Mouse (Mus musculus): ENCODE measurements around the gene Ccser1. TPM values are rescaled to one million over a fixed set of nuclear protein-coding genes. Genes with fewer than 3 reads are reported as not detected.

Ccser1 gene
- total and polyA plus RNA-seq, 2 experiments from 2014 or later: 14.9 to 48.7 TPM

DNA sequence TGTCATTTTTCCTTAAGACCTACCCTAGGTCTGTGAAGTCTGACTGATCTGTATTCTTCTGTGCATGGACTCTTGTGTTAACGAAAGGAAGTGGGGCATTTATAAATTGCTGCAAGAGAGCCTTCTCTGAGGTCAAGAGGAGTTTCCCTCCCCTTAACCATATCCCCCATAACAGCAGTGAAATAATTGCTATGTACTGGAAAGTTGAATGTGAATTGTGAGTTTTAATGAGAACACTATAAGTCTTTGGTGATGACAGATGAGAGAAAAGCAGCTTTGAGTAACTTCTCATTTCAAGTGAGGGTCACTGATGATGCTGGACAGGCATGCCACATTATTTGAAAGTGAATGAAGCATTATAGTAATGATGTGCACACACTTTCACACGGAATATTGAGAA lies 585.7 kb downstream of the Ccser1 start:
- WGBS: 87% methylated on average over 2 of the region's 2 CpGs
- DNase-seq (ENCODE audit: low spot score): no peak
- Histone ChIP-seq H3K36me3 (ENCODE audit: insufficient read depth, low read length) (no peaks in the 10 kb centered on the region), H3K4me3 (ENCODE audit: low read length) (no peak overlapping the region), H3K9ac (replicated peaks; ENCODE audit: low read length) (no peak overlapping the region), H3K27ac (no peak overlapping the region), H3K27me3 (ENCODE audit: insufficient read depth, low read length) (no peaks in the 10 kb centered on the region), H3K4me1 (ENCODE audit: insufficient read depth, low read length) (no peaks in the 10 kb centered on the region), H3K4me2 (ENCODE audit: low read depth, low read length) (no peak overlapping the region), H3K9me3 (ENCODE audit: low read length) (no peaks in the 10 kb centered on the region)
- TF ChIP-seq CTCF (IDR thresholded peaks at IDR 0.05; ENCODE audit: low read depth): no peak
- ATAC-seq: no peak

DNA sequence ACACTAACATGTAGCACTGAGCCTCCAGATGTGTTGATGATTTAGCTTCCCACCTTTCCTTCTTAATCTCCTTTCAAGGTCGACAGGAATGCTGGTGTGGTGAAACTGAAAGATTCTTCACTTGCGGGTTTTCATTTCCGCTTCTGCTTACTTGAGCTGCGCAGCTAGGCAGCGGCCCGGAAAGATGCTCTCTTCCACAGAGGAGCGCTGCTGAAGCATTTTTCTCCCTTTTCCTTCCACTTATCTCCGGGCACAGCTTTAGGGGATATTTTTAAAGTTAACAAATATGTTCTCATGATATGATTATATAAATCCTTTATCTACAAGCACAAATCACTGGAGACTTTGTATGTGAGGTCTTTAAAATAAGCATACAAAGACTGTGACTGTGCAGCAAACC lies 587.0 kb downstream of the Ccser1 start:
- WGBS: 80% methylated on average over 8 of the region's 8 CpGs
- Histone ChIP-seq H3K36me3 (ENCODE audit: insufficient read depth, low read length) (no peaks in the 10 kb centered on the region), H3K4me3 (ENCODE audit: low read length) (no peak overlapping the region), H3K27me3 (ENCODE audit: insufficient read depth, low read length) (no peaks in the 10 kb centered on the region), H3K4me2 (ENCODE audit: low read depth, low read length) (no peak overlapping the region), H3K9ac (replicated peaks; ENCODE audit: low read length) (no peak overlapping the region), H3K27ac (no peak overlapping the region), H3K9me3 (ENCODE audit: low read length) (no peaks in the 10 kb centered on the region), H3K4me1 (ENCODE audit: insufficient read depth, low read length) (no peaks in the 10 kb centered on the region)
- DNase-seq (ENCODE audit: low spot score) (no peak), ATAC-seq (no peak)
- no peak for TF ChIP-seq CTCF (IDR thresholded peaks at IDR 0.05; ENCODE audit: low read depth)

DNA sequence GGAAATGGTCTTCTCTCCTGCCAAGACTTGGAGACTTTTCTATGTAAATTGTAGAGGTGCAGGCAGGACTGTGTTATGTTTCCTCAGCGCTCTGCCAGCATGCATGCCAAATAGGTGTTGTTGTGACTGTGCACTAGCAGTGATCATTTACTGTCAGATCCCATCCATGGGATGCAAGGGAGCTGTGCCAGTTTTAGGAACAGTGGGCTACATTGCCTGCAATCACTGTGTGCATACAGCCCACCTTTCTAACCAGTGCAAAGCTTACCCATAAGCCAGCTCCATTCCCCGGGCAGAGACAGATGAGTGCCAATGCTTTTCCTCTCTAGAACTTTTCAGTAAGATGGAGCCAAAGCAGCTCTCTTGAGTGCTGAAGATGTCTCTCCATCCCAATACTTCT lies 606.6 kb downstream of the Ccser1 start:
- Histone ChIP-seq H3K4me3 (ENCODE audit: low read length) (no peak overlapping the region), H3K4me2 (ENCODE audit: low read depth, low read length) (no peak overlapping the region), H3K36me3 (ENCODE audit: insufficient read depth, low read length) (no peaks in the 10 kb centered on the region), H3K9ac (replicated peaks; ENCODE audit: low read length) (no peak overlapping the region), H3K27me3 (ENCODE audit: insufficient read depth, low read length) (no peaks in the 10 kb centered on the region), H3K4me1 (ENCODE audit: insufficient read depth, low read length) (no peaks in the 10 kb centered on the region), H3K27ac (no peak overlapping the region), H3K9me3 (ENCODE audit: low read length) (no peaks in the 10 kb centered on the region)
- 68% methylated on average over 2 of the region's 2 CpGs for WGBS
- TF ChIP-seq CTCF (IDR thresholded peaks at IDR 0.05; ENCODE audit: low read depth): no peak
- ATAC-seq: no peak
- no peak for DNase-seq (ENCODE audit: low spot score)

DNA sequence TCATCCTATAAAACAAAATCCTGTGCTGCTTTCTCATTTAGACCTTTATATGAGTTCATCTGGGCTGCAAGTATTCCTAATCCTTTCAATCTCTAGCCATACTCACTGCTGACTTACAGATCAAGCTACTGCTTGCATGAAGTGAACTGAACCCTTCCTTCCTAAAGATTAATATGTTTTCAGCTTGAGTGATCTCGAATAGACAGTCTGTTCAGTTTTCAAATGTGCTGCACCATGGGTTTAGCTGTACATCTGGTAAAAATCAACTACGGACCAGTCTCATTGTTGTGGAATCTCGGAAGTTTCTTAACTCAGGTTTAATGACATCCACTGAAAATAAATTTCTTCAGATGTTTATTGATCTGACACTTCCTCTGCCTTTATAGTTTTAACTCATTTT lies 620.8 kb downstream of the Ccser1 start:
- H3K9ac ChIP-seq (replicated peaks; ENCODE audit: low read length): no peak overlapping the region
- no peak overlapping the region for H3K4me2 ChIP-seq (ENCODE audit: low read depth, low read length)
- no peak for DNase-seq (ENCODE audit: low spot score)
- H3K27me3 ChIP-seq (ENCODE audit: insufficient read depth, low read length): no peaks in the 10 kb centered on the region
- no peaks in the 10 kb centered on the region for H3K36me3 ChIP-seq (ENCODE audit: insufficient read depth, low read length)
- 37% methylated on average over 3 of the region's 3 CpGs for WGBS
- no peak overlapping the region for H3K27ac ChIP-seq
- no peaks in the 10 kb centered on the region for H3K4me1 ChIP-seq (ENCODE audit: insufficient read depth, low read length)
- no peak for ATAC-seq
- TF ChIP-seq CTCF (IDR thresholded peaks at IDR 0.05; ENCODE audit: low read depth): no peak
- H3K4me3 ChIP-seq (ENCODE audit: low read length): no peak overlapping the region
- no peaks in the 10 kb centered on the region for H3K9me3 ChIP-seq (ENCODE audit: low read length)

DNA sequence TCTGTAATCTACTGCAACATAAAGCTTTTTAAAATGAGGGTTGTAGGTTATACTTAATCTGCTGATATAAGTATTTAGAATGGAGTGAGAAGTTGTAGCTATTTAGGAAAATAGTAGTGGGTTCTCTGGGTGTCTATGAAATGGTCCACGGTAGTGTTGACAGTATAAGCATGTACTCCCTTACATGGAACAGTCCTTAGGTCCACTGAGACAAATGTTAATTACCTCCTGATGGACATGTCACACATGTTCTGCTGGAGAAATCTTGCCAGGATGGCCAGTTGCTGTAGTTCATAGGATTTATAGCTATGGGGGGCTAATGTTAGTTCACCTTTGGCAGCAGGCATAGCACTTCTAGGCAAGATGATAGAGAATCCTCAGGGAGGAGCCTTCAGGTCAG lies 625.4 kb downstream of the Ccser1 start:
- H3K4me2 ChIP-seq (ENCODE audit: low read depth, low read length): no peak overlapping the region
- ATAC-seq: no peak
- no peaks in the 10 kb centered on the region for H3K9me3 ChIP-seq (ENCODE audit: low read length)
- no peaks in the 10 kb centered on the region for H3K4me1 ChIP-seq (ENCODE audit: insufficient read depth, low read length)
- WGBS: 91% methylated on average over 1 of the region's 1 CpGs
- no peaks in the 10 kb centered on the region for H3K27me3 ChIP-seq (ENCODE audit: insufficient read depth, low read length)
- no peaks in the 10 kb centered on the region for H3K36me3 ChIP-seq (ENCODE audit: insufficient read depth, low read length)
- no peak overlapping the region for H3K4me3 ChIP-seq (ENCODE audit: low read length)
- DNase-seq (ENCODE audit: low spot score): no peak
- H3K9ac ChIP-seq (replicated peaks; ENCODE audit: low read length): no peak overlapping the region
- H3K27ac ChIP-seq: no peak overlapping the region
- no peak for TF ChIP-seq CTCF (IDR thresholded peaks at IDR 0.05; ENCODE audit: low read depth)

DNA sequence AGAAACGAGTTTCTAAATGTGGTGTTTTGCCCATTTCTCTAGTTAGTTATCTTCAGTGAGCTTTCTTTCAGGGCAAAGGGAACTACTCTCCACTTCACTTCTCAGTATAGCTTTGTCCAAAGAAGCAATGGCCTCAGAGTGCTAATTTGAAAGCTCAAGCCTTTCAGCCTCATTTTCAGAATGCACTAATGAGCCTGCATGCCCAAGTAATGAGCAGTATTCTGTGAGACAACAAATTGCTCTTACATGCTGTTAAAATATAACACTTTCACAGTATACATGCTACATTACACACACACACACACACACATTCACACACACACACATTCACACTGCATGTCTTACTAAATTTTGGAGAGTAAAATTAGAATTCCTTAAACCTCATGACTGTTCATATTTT lies 637.6 kb downstream of the Ccser1 start:
- no peak for TF ChIP-seq CTCF (IDR thresholded peaks at IDR 0.05; ENCODE audit: low read depth)
- Histone ChIP-seq H3K4me3 (ENCODE audit: low read length) (no peak overlapping the region), H3K9me3 (ENCODE audit: low read length) (no peaks in the 10 kb centered on the region), H3K9ac (replicated peaks; ENCODE audit: low read length) (no peak overlapping the region), H3K27ac (no peak overlapping the region), H3K36me3 (ENCODE audit: insufficient read depth, low read length) (no peaks in the 10 kb centered on the region), H3K27me3 (ENCODE audit: insufficient read depth, low read length) (no peaks in the 10 kb centered on the region), H3K4me2 (ENCODE audit: low read depth, low read length) (no peak overlapping the region), H3K4me1 (ENCODE audit: insufficient read depth, low read length) (no peaks in the 10 kb centered on the region)
- WGBS: 65% methylated on average over 1 of the region's 1 CpGs
- DNase-seq (ENCODE audit: low spot score) (no peak), ATAC-seq (no peak)

DNA sequence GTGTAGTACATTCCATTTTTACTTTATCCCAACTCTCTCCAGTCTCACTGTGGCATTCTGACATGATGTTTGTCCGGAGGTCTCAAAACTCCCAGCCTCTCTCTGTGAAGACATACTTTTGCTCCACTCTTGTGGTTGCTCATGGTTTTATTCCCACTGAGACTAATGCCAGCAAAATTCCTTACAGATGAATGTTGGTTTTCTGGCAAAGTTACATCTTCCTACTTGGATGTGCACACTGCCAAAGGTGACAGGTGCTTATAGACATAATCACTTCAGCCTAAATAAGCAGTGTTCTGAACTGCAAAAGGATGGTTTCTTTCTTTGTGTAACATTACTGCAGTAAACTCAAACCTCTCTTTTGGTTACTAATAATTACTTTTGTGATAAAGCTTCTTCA lies 696.2 kb downstream of the Ccser1 start:
- Histone ChIP-seq H3K9ac (replicated peaks; ENCODE audit: low read length) (no peak overlapping the region), H3K27me3 (ENCODE audit: insufficient read depth, low read length) (no peaks in the 10 kb centered on the region), H3K36me3 (ENCODE audit: insufficient read depth, low read length) (no peaks in the 10 kb centered on the region), H3K4me2 (ENCODE audit: low read depth, low read length) (no peak overlapping the region), H3K4me3 (ENCODE audit: low read length) (no peak overlapping the region), H3K27ac (no peak overlapping the region), H3K4me1 (ENCODE audit: insufficient read depth, low read length) (no peaks in the 10 kb centered on the region), H3K9me3 (ENCODE audit: low read length) (no peaks in the 10 kb centered on the region)
- ATAC-seq (no peak), DNase-seq (ENCODE audit: low spot score) (no peak)
- no peak for TF ChIP-seq CTCF (IDR thresholded peaks at IDR 0.05; ENCODE audit: low read depth)
- WGBS: 89% methylated on average over 1 of the region's 1 CpGs

All from hindbrain, postnatal 0 days (tissue).